Mouse (Mus musculus): ENCODE results near the gene Prdm11. TPM values are rescaled to one million over a fixed set of nuclear protein-coding genes. Genes with fewer than 3 reads are reported as not detected.

The Prdm11 gene
- total and polyA plus RNA-seq, 3 experiments, result 0.05 to 1.8 (median 0.06) TPM

DNA sequence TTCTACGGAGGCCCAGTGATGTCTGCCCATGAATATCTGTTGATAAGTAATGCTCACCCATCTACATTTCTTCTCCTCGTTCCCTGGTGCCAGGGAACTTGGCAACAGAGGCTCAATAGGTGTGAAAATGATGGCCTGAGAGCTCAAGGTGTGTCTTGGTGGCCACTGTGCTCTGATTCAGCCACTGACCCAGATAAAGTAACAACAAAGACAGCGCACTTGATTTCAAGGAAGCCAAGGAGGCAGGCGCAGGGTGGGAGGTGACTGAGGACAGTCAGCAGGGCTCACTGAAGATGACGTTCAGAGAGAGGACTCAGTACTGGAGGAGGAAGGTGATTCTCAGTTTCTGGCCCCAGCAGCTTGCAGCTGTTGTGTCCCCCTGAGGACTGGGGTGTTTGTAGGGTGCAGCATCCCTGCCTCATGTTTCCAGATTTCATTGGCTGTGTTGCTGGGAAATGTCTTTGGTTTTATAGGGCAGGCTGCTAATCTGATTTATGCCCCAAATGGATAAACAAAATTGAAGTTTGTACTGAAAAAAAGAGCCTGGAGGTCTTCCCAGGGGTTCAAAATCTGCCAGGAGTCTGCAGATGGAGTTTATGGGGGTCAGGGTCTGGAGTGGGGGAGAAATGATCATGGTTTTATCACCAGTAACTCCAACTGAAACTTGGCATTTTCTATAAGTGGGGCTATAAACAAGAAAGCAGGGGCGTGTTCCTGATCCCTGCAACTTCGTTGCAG is 128.4 kb downstream of the Prdm11 start:
- H3K4me1 ChIP-seq (ENCODE audit: control insufficient read depth in 1 of 2, insufficient read depth in 2 of 2), result peaks cover 0 to 3% of the 10 kb centered on the region in 2 experiments; a peak in 1 of 4 replicates
- no peaks in the 10 kb centered on the region for H3K79me2 ChIP-seq (replicated peaks; ENCODE audit: control insufficient read depth, extremely low read depth, insufficient read depth, poor library complexity, severe bottlenecking)
- TF ChIP-seq MYC (IDR thresholded peaks at IDR 0.05; ENCODE audit: low read depth, low read length) (no peak), ELF1 (IDR thresholded peaks at IDR 0.05; ENCODE audit: low read depth, low read length) (no peak), BHLHE40 (IDR thresholded peaks at IDR 0.05; ENCODE audit: low read depth, low read length) (no peak), MXI1 (IDR thresholded peaks at IDR 0.05; ENCODE audit: low read depth, low read length) (no peak), EP300 (IDR thresholded peaks at IDR 0.05; ENCODE audit: low read length) (no peak), USF2 (conservative IDR thresholded peaks at IDR 0.05; ENCODE audit: low read depth, low read length) (no peak), CTCF (conservative IDR thresholded peaks at IDR 0.05 in 1 of 2, IDR thresholded peaks at IDR 0.05 in 1 of 2; ENCODE audit: low read depth in 2 of 2, low read length in 2 of 2) (no peak), POLR2AphosphoS2 (IDR thresholded peaks at IDR 0.05; ENCODE audit: low read depth, low read length) (no peak), ZKSCAN1 (IDR thresholded peaks at IDR 0.05; ENCODE audit: borderline replicate concordance, low read depth, low read length) (no peak), RAD21 (IDR thresholded peaks at IDR 0.05; ENCODE audit: low read depth, low read length) (no peak), TBP (conservative IDR thresholded peaks at IDR 0.05; ENCODE audit: low read depth, low read length) (no peak), SIN3A (IDR thresholded peaks at IDR 0.05; ENCODE audit: low read length) (no peak), NELFE (IDR thresholded peaks at IDR 0.05; ENCODE audit: low read depth, low read length) (no peak), MAZ (IDR thresholded peaks at IDR 0.05; ENCODE audit: low read depth, low read length) (no peak)
- no peak overlapping the region for H3K9ac ChIP-seq (ENCODE audit: insufficient read depth, low read depth)
- H3K27me3 ChIP-seq (replicated peaks), result peaks cover 97% of the 10 kb centered on the region
- H3K36me3 ChIP-seq (replicated peaks in 1 of 2; ENCODE audit: control insufficient read depth in 1 of 2, insufficient read depth in 1 of 2, low read length in 1 of 2), result no peaks in the 10 kb centered on the region
- peaks cover 7% of the 10 kb centered on the region for H3K9me3 ChIP-seq (replicated peaks; ENCODE audit: low read length)
- no peak overlapping the region for H3K4me2 ChIP-seq (ENCODE audit: insufficient read depth, low read depth, poor library complexity, severe bottlenecking)
- no peak for DNase-seq (ENCODE audit: extremely low read depth)
- H3K27ac ChIP-seq (ENCODE audit: insufficient read depth, low read depth), result no peak overlapping the region
- dilution Hi-C loops (cut with MboI; ENCODE audit: extremely low pct_ligation_motif_present, extremely low pct_unique_long_range_greater_than_20kb, low sequenced_read_pairs), result no loop called here
- in situ Hi-C loops (cut with MboI; ENCODE audit: low pct_ligation_motif_present, low pct_unique_long_range_greater_than_20kb, low sequenced_read_pairs), result no loop called here
- no peak overlapping the region for H3K4me3 ChIP-seq (replicated peaks in 1 of 3; ENCODE audit: low read depth in 2 of 3, low read length in 2 of 3, poor library complexity in 1 of 3)

DNA sequence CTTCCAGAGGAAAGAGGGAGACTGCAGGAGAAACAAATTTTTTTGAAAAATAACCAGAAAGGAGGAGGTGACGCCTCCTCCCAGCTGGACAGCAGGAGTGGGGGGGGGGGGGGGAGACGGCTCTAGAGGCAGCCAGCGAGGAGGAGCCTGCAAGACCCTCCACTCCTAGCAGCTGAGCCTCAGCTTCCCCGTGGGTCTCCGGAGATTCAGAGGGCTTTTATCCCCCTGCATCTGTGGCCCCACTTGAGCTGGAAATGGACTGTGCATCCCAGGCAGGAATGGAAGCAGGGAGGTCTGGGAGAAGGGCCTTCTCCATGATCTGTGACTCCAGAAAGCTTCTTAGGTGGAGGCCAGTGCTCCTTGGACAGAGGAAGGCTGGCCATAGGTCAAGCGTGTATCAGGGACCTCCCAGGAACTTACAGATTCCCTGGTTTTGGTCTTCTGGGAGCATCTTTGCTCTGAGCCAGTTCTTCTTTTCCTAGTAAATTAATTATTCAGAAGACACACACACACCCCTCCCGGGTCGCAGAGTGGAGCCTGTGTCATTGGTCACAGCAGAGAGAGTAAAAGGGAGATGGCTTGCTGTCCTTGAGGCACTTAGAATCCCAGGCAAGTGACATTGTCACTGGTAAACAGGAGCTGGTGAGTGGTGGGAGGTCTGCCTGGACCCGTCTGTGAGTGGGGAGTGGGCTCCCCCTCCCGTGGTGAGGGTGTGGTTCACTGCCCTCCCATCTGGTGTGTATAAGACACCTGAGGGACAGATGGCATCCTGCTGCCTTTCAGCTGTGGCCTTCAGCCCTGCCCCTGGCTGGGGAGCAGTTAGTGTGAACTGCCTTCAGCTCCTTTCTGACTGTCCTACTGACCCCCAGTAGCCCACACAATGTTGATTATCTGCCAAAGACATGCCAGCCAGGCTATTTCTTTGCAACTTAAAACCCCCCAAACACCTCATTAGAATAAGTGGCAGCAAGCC is 130.0 kb downstream of the Prdm11 start:
- Histone ChIP-seq H3K4me2 (ENCODE audit: insufficient read depth, low read depth, poor library complexity, severe bottlenecking) (no peak overlapping the region), H3K9ac (ENCODE audit: insufficient read depth, low read depth) (no peak overlapping the region), H3K4me1 (ENCODE audit: control insufficient read depth in 1 of 2, insufficient read depth in 2 of 2) (peaks cover 0 to 3% of the 10 kb centered on the region in 2 experiments; a peak in 1 of 4 replicates), H3K27me3 (replicated peaks) (peaks cover 91% of the 10 kb centered on the region), H3K79me2 (replicated peaks; ENCODE audit: control insufficient read depth, extremely low read depth, insufficient read depth, poor library complexity, severe bottlenecking) (no peaks in the 10 kb centered on the region), H3K36me3 (replicated peaks in 1 of 2; ENCODE audit: control insufficient read depth in 1 of 2, insufficient read depth in 1 of 2, low read length in 1 of 2) (no peaks in the 10 kb centered on the region), H3K27ac (ENCODE audit: insufficient read depth, low read depth) (no peak overlapping the region), H3K9me3 (replicated peaks; ENCODE audit: low read length) (peaks cover 4% of the 10 kb centered on the region), H3K4me3 (replicated peaks in 1 of 3; ENCODE audit: low read depth in 2 of 3, low read length in 2 of 3, poor library complexity in 1 of 3) (no peak overlapping the region)
- TF ChIP-seq POLR2A (IDR thresholded peaks at IDR 0.05; ENCODE audit: low read depth, low read length) (no peak), CHD1 (IDR thresholded peaks at IDR 0.05; ENCODE audit: low read depth, low read length) (no peak), MAZ (IDR thresholded peaks at IDR 0.05; ENCODE audit: low read depth, low read length) (no peak), NELFE (IDR thresholded peaks at IDR 0.05; ENCODE audit: low read depth, low read length) (no peak), SMC3 (IDR thresholded peaks at IDR 0.05; ENCODE audit: low read depth, low read length) (no peak), IRF4 (IDR thresholded peaks at IDR 0.05; ENCODE audit: low read depth, low read length) (no peak), TCF12 (IDR thresholded peaks at IDR 0.05; ENCODE audit: low read depth, low read length) (no peak), ZNF384 (IDR thresholded peaks at IDR 0.05; ENCODE audit: low read depth, low read length) (no peak), ELF1 (IDR thresholded peaks at IDR 0.05; ENCODE audit: low read depth, low read length) (no peak), ZMIZ1 (IDR thresholded peaks at IDR 0.05; ENCODE audit: low read depth, low read length) (no peak), MAX (IDR thresholded peaks at IDR 0.05; ENCODE audit: low read length) (no peak), POLR2AphosphoS2 (IDR thresholded peaks at IDR 0.05; ENCODE audit: low read depth, low read length) (no peak), USF1 (IDR thresholded peaks at IDR 0.05; ENCODE audit: low read depth, low read length) (no peak), NRF1 (IDR thresholded peaks at IDR 0.05; ENCODE audit: low read depth, low read length) (no peak), ZC3H11A (IDR thresholded peaks at IDR 0.05; ENCODE audit: low read depth, low read length) (no peak), HCFC1 (IDR thresholded peaks at IDR 0.05; ENCODE audit: low read depth, low read length) (no peak), JUN (IDR thresholded peaks at IDR 0.05; ENCODE audit: insufficient read depth, low read depth, low read length) (no peak), RAD21 (IDR thresholded peaks at IDR 0.05; ENCODE audit: low read depth, low read length) (no peak), JUND (conservative IDR thresholded peaks at IDR 0.05; ENCODE audit: low read depth, low read length) (no peak)
- no peak for DNase-seq (ENCODE audit: extremely low read depth)
- dilution Hi-C loops (cut with MboI; ENCODE audit: extremely low pct_ligation_motif_present, extremely low pct_unique_long_range_greater_than_20kb, low sequenced_read_pairs) (no loop called here), in situ Hi-C loops (cut with MboI; ENCODE audit: low pct_ligation_motif_present, low pct_unique_long_range_greater_than_20kb, low sequenced_read_pairs) (no loop called here)

Data from CH12.LX (cell line).